Mouse (Mus musculus) G1E (cell line): ENCODE data around the gene Eef1e1. TPM values are rescaled to one million over a fixed set of nuclear protein-coding genes. Genes with fewer than 3 reads are reported as not detected.
"Not testable (repeated sequence)": the region's sequence is repeated elsewhere in the genome, so short reads cannot be mapped to it uniquely, and the experiment has no call there.

ENCODE experiments used
- ATAC-seq: 2 replicates; pipeline ENCODE4 v1.8.0; 2016; ENCODE audit warnings: mild to moderate bottlenecking; ENCODE audit not compliant: insufficient number of reproducible peaks, poor library complexity, low FRiP score, severe bottlenecking; ENCODE audit errors: extremely low read depth
- DNase-seq: peaks from one replicate; pipeline ENCODE4 v3.0.0; 2012; ENCODE audit warnings: low spot score
- H3K27me3 ChIP-seq: 2 replicates; pipeline ENCODE4 v1.6.1; 2012; ENCODE audit warnings: mild to moderate bottlenecking, low read length, inconsistent platforms; ENCODE audit not compliant: insufficient read depth
- H3K36me3 ChIP-seq: replicated peaks from 2 replicates; pipeline ENCODE3; 2012; ENCODE audit warnings: mild to moderate bottlenecking, inconsistent platforms
- H3K4me1 ChIP-seq: 2 replicates; pipeline ENCODE4 v1.6.1; 2012; ENCODE audit warnings: low read depth, low read length, inconsistent platforms, mixed read lengths; ENCODE audit not compliant: insufficient read depth
- H3K4me3 ChIP-seq: 2 replicates; pipeline ENCODE4 v1.5.1; 2012; ENCODE audit warnings: low read depth, mild to moderate bottlenecking, inconsistent platforms, low read length, moderate library complexity, mixed read lengths
- H3K9me3 ChIP-seq: replicated peaks from 2 replicates; pipeline ENCODE4 v1.6.1; 2012; ENCODE audit warnings: inconsistent platforms
- CTCF ChIP-seq: IDR thresholded peaks from 2 replicates; pipeline ENCODE4 v1.5.1; 2012; ENCODE audit warnings: low read depth, low read length, inconsistent platforms, mixed read lengths
- GATA1 ChIP-seq: IDR thresholded peaks from 2 replicates; pipeline ENCODE4 v1.6.1; 2012; ENCODE audit warnings: borderline replicate concordance, low read length, inconsistent platforms, mixed read lengths
- GATA2 ChIP-seq: IDR thresholded peaks from 2 replicates; pipeline ENCODE4 v1.6.1; 2012; ENCODE audit warnings: low read depth, low read length, inconsistent platforms, borderline replicate concordance
- POLR2AphosphoS5 ChIP-seq: IDR thresholded peaks from 2 replicates; pipeline ENCODE4 v1.6.1; 2012; ENCODE audit warnings: low read depth, low read length, inconsistent platforms; ENCODE audit not compliant: insufficient replicate concordance
- TAL1 ChIP-seq: conservative IDR thresholded peaks from 2 replicates; pipeline ENCODE4 v1.6.1; 2012; ENCODE audit warnings: low read depth, low read length, inconsistent platforms, mixed read lengths
- polyA plus RNA-seq: library from polyadenylated mRNA; stranded (reverse); fragments of >175 nt; gene quantifications from 2 replicates; pipeline ENCODE4 v1.2.3, GENCODE M21; 2012
- total RNA-seq, 2 experiments: library from RNA; stranded (forward) in 1 of 2; stranded (reverse) in 1 of 2; fragments of 200-1000 nt in 1 of 2; fragments of >200 nt in 1 of 2; fragmentation: Nextera tagmentation in 1 of 2; gene quantifications; 2 replicates each; pipeline ENCODE4 v1.2.3; 2014 to 2017

Gene Eef1e1
- total RNA-seq (2014; fragmentation: Nextera tagmentation) (73.1 and 95.1 TPM in 2 replicates), total RNA-seq (2017) (67.5 and 77.6 TPM in 2 replicates), polyA plus RNA-seq (30.0 and 34.4 TPM in 2 replicates)

DNA sequence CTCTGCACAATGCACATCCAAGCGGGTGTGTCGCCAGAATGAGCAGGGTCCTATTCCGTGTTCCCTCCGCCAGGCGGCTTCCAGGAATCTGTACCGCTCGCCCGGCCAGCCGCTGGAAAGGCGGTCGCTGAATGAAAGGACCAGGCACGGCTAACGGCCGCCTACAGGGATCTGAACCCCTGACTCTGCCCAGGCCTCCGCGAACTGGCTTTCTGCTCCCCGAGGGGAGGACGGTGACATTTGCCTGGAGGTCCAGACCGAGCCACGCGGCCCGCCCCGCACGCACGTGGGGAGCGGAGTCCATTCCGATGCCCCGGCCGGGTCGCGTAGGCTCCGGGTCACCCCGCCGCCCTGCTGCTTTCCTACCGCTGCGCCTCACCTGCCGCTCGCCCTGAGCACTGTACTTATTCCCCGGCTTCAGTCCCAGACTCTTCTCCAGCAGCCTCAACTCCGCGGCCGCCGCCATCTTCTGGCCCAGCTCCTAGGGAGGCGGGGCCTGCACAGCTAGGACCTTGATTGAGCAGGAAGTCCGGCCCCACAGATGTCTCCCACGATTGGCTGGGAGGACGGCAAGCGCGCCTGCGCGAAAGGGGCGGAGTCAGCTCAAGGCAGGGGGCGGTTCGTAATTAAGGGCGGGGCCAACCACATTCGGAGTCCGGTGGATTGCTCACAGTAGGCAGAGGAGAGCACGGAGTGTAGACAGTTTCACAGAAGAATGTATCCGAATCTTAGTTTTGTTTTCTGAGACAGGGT is at the start of gene Eef1e1:
TSS of gene Eef1e1 (minus strand) at position 531 of the 753 bp plus-strand sequence.
- H3K9me3 ChIP-seq = peaks cover 11% of the 10 kb centered on the region
- peak within 1 kb of the TSS; percentile 99 for H3K4me3 ChIP-seq
- no peaks in the 10 kb centered on the region for H3K27me3 ChIP-seq
- H3K36me3 ChIP-seq = peaks cover 39% of the 10 kb centered on the region
- DNase-seq = peak; percentile 97
- ATAC-seq = peak; percentile 99
- peaks cover 36% of the 10 kb centered on the region for H3K4me1 ChIP-seq
- TF ChIP-seq GATA2 = no peak
- no peak for TF ChIP-seq POLR2AphosphoS5
- no peak for TF ChIP-seq GATA1
- no peak for TF ChIP-seq TAL1
- TF ChIP-seq CTCF = no peak

DNA sequence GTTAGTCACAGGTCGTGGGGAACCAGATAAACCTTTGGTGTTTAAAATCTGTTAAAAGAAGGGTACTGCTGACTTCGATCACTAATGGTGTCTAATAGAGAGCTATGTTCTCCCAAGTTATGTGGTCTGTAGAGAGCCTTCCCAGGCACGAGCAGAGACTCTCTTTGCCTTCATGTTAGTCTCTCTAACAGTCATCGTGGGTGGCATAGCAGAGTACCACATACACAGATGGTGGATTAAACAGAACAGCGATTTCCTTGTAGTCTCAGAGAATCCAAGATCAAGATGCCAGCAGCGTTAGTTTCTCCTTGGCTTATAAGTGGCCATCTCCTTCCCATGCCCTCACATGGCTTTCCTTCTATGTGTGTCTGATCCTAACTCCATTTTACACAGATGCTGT is 32.0 kb upstream of the Eef1e1 start:
- ATAC-seq = no peak
- H3K27me3 ChIP-seq = peaks cover 13% of the 10 kb centered on the region
- no peak for DNase-seq
- no peak overlapping the region for H3K4me3 ChIP-seq
- H3K9me3 ChIP-seq = no peaks in the 10 kb centered on the region
- H3K36me3 ChIP-seq = no peaks in the 10 kb centered on the region
- H3K4me1 ChIP-seq = no peaks in the 10 kb centered on the region
- TF ChIP-seq GATA2 (no peak), TAL1 (no peak), CTCF (no peak), GATA1 (no peak), POLR2AphosphoS5 (no peak)

DNA sequence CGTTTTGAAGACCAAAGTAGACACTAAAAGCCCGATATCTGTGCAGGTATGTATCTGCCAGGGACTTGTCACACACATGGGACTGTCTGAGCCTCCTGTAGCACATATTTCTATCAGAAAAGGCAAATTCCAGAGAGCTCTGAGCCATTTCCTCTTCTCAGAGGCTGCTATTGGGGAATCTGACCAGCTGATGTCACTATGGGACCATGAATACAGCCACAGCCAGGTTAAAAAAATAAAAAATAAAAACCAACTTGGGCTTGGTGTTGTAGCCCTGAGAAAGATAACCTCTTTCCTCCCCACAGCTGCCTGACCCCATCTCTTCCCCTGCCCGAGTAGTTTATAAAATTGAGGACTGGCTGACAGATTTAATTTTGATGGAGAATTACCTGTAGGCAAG is 31.2 kb upstream of the Eef1e1 start:
- no peaks in the 10 kb centered on the region for H3K9me3 ChIP-seq
- no peak overlapping the region for H3K4me3 ChIP-seq
- no peaks in the 10 kb centered on the region for H3K4me1 ChIP-seq
- no peak for TF ChIP-seq GATA1
- TF ChIP-seq TAL1 = no peak
- no peak for TF ChIP-seq POLR2AphosphoS5
- no peak for TF ChIP-seq CTCF
- no peak for TF ChIP-seq GATA2
- peaks cover 13% of the 10 kb centered on the region for H3K27me3 ChIP-seq
- DNase-seq (no peak), ATAC-seq (no peak)
- no peaks in the 10 kb centered on the region for H3K36me3 ChIP-seq

DNA sequence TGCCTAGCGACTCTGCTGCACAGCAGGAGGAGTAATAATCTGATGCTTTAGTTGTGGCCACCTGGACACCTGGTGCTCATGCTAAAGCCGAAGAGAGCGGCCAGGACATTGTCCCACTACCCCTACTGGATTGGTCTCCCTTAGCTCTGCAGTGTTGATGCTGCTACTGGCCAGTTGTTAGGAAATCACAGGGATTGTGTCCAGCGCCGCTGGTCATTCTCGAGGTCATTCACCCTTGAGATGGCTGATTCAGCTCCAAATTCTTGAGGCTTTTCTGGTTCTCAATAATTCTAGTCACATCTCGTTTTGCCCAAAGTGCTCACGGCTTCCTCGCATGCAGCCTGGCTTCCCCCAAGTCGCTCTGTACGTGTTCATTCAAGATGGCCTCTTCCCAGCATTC is 29.9 kb upstream of the Eef1e1 start:
- no peaks in the 10 kb centered on the region for H3K36me3 ChIP-seq
- TF ChIP-seq POLR2AphosphoS5 = no peak
- no peak for TF ChIP-seq CTCF
- TF ChIP-seq GATA1 = no peak
- TF ChIP-seq GATA2 = no peak
- no peak for TF ChIP-seq TAL1
- DNase-seq (no peak), ATAC-seq (no peak)
- no peaks in the 10 kb centered on the region for H3K9me3 ChIP-seq
- H3K4me1 ChIP-seq = peaks cover 2% of the 10 kb centered on the region; the same call in 1 of the 2 replicates
- peaks cover 15% of the 10 kb centered on the region for H3K27me3 ChIP-seq
- H3K4me3 ChIP-seq = no peak overlapping the region

DNA sequence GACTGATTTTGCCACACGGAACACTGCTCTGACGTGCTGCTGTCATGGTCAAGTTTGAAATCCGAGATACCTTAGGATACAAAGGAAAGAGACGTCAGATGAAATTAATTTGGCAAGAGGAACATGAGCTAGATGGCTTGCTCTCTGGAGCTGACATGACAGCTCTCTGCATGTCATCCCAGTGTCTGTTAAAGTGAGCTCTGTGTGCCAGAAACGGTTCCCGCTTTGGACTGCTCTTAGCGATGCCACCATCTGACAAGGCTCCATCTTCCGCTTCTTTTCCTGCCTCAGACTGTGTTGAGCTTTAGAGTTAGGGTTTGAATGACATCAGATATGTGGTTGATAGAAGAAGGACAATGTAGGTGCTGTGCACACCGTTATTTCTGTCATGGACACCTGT is 13.5 kb upstream of the Eef1e1 start:
- H3K27me3 ChIP-seq = peaks cover 25% of the 10 kb centered on the region
- no peaks in the 10 kb centered on the region; the same call in 1 of the 2 replicates for H3K4me1 ChIP-seq
- no peaks in the 10 kb centered on the region for H3K36me3 ChIP-seq
- H3K4me3 ChIP-seq = no peak overlapping the region
- no peak for TF ChIP-seq GATA2
- H3K9me3 ChIP-seq = no peaks in the 10 kb centered on the region
- ATAC-seq (no peak), DNase-seq (no peak)

DNA sequence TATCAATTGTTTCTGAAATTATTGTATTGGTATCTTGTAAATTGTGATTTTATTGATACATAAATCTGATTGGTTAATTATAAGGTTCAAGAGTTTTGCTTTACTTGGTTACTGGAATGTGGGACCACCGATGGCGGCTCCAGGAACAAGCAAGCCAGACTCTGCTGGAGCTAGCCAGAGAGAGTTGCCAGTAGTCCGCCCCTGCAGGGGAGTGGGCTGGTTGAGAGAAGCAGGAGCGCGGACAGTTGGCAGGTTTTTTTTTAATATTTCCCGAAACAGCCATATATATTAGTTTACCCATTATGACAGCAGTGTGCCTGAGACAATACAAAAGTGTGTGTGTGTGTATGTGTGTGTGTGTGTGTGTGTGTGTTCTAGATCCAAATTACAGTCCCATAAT is 12.6 kb upstream of the Eef1e1 start:
- H3K4me3 ChIP-seq, H3K9me3 ChIP-seq, H3K36me3 ChIP-seq, ATAC-seq, DNase-seq, H3K4me1 ChIP-seq: not testable (repeated sequence)
- peaks cover 25% of the 10 kb centered on the region for H3K27me3 ChIP-seq

DNA sequence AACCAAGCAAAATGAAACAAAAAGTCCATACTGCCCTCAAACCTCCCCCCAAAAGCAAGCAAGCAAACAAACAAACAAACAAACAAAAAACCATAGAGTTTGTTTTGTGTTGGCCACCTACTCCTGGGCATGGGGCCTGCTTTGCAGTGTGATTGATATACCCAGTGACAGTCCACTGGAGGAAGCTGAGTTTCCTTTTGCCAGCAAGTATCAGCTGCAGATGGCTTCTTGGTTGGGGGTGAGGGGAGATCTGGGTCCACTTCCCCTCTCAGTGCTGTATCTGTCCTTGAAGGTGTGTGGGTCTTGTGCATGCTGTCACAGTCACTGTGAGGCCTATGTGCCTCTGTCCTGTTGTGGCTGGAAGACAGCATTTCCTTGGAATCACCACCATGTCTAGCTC is 11.2 kb upstream of the Eef1e1 start:
- no peaks in the 10 kb centered on the region for H3K9me3 ChIP-seq
- ATAC-seq (no peak), DNase-seq (no peak)
- no peak overlapping the region for H3K4me3 ChIP-seq
- peaks cover 8% of the 10 kb centered on the region for H3K4me1 ChIP-seq
- peaks cover 20% of the 10 kb centered on the region for H3K27me3 ChIP-seq
- H3K36me3 ChIP-seq = no peaks in the 10 kb centered on the region
- TF ChIP-seq CTCF (no peak), GATA1 (no peak), POLR2AphosphoS5 (no peak), GATA2 (no peak), TAL1 (no peak)
